Mouse (Mus musculus): ENCODE results near the gene Tlk1. TPM values are rescaled to one million over a fixed set of nuclear protein-coding genes. Genes with fewer than 3 reads are reported as not detected.

Tlk1 gene
- polyA plus RNA-seq, 1 experiment, result 38.2 TPM

DNA sequence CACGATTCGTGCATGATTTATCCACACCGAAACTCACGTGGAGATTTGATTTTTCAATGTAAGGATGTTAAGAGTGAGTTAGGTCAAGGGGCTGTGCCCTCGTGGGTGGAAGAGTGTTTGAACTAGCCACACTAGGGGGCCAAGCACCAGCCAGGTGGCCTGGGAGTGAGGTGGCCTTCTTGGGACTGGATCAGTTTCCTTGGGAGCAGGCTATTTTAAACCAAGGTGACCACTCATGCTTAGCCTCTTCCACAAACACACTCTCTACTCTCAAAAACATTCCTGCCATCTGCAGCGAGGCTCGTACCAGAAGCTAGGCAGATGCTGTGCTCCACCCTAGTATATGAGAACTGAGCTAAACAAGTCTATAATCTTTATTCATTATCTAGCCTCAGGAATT is 27.8 kb upstream of the Tlk1 start:
- no peak for DNase-seq (ENCODE audit: low read depth)

GRCm38 (mm10) chr2:70852796-70853221 is 27.3 kb upstream of the Tlk1 start:
- TF ChIP-seq CTCF (IDR thresholded peaks at IDR 0.05; ENCODE audit: borderline replicate concordance, extremely low read depth, insufficient read depth, insufficient read length), result no peak
- TF ChIP-seq POLR2A (IDR thresholded peaks at IDR 0.05; ENCODE audit: borderline replicate concordance, extremely low read depth, insufficient read depth, insufficient read length, poor library complexity, severe bottlenecking), result no peak
- DNase-seq (ENCODE audit: low read depth), result peak; percentile 65

More for the DNA sequence above, 27.8 kb upstream of the Tlk1 start:
- no peak for TF ChIP-seq POLR2A (IDR thresholded peaks at IDR 0.05; ENCODE audit: borderline replicate concordance, extremely low read depth, insufficient read depth, insufficient read length, poor library complexity, severe bottlenecking)

DNA sequence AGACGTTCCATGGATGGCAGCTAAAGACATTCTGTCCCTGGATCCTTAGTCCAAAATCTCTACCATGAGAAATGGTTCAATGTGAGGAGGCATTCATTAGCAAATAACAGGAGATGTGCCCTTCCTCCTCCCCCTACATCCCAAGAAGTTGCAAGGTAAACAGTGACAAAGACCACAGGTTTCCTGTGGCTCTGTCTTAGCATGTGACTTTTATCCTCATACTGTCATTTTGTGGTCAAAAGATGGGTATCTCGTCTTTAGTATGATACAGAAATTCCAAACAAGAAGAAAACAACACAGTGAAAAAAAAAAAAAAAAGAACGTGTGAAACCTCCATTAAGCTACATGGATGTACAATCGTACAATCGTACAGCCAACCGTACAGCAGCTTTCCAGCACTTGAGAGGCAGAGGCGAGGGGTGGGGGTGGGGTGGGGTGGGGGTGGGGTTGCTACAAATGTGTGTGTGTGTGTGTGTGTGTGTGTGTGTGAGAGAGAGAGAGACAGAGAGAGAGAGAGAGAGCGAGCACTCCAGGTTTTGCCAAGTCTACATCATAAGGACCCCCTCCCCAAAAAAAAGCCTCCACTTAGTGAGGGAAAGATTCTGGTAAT is 26.8 kb upstream of the Tlk1 start:
- peak; percentile 17 for DNase-seq (ENCODE audit: low read depth)
- TF ChIP-seq POLR2A (IDR thresholded peaks at IDR 0.05; ENCODE audit: borderline replicate concordance, extremely low read depth, insufficient read depth, insufficient read length, poor library complexity, severe bottlenecking) (no peak), CTCF (IDR thresholded peaks at IDR 0.05; ENCODE audit: borderline replicate concordance, extremely low read depth, insufficient read depth, insufficient read length) (no peak)

GRCm38 (mm10) chr2:70845871-70846270 is 20.3 kb upstream of the Tlk1 start:
- TF ChIP-seq POLR2A (IDR thresholded peaks at IDR 0.05; ENCODE audit: borderline replicate concordance, extremely low read depth, insufficient read depth, insufficient read length, poor library complexity, severe bottlenecking) (no peak), CTCF (IDR thresholded peaks at IDR 0.05; ENCODE audit: borderline replicate concordance, extremely low read depth, insufficient read depth, insufficient read length) (no peak)
- DNase-seq (ENCODE audit: low read depth), result no peak

DNA sequence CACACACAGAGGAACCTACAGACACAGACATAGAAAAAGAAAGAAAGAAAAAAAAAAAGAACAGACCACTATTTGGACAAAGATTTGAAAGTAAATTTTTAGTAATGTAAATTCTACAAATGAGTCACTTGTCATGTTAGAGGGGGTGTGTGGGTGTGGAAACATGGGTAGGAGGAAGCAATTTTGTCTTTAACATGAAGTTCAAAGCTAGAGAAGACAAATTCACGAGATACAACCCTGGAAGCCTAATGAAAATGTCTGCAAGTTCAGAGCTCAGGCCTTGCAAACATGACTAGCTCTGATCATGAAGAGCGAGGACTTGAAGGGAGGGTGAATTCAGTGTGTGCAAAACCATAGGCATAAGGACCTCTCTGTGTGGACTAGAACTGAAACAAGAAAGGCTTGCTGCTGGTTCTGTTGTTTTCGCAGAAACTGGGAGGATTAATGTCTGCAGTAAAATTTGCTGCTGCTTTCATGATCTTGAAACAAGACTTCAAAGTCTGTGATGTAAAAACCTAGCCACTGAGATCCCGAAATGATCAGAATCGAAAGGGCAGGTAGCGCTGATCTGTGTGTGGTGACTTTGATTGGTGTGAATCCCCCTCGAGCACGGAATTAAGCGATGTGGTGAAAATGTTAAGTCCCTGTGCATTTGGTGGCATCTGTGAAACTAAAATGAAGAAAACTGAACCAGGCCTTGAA is 19.3 kb upstream of the Tlk1 start:
- no peak for DNase-seq (ENCODE audit: low read depth)

GRCm38 (mm10) chr2:70842049-70842618 is 16.6 kb upstream of the Tlk1 start:
- TF ChIP-seq CTCF (IDR thresholded peaks at IDR 0.05; ENCODE audit: borderline replicate concordance, extremely low read depth, insufficient read depth, insufficient read length), result no peak
- no peak for TF ChIP-seq POLR2A (IDR thresholded peaks at IDR 0.05; ENCODE audit: borderline replicate concordance, extremely low read depth, insufficient read depth, insufficient read length, poor library complexity, severe bottlenecking)
- DNase-seq (ENCODE audit: low read depth), result no peak

More for the DNA sequence above, 19.3 kb upstream of the Tlk1 start:
- no peak for TF ChIP-seq CTCF (IDR thresholded peaks at IDR 0.05; ENCODE audit: borderline replicate concordance, extremely low read depth, insufficient read depth, insufficient read length)
- no peak for TF ChIP-seq POLR2A (IDR thresholded peaks at IDR 0.05; ENCODE audit: borderline replicate concordance, extremely low read depth, insufficient read depth, insufficient read length, poor library complexity, severe bottlenecking)

DNA sequence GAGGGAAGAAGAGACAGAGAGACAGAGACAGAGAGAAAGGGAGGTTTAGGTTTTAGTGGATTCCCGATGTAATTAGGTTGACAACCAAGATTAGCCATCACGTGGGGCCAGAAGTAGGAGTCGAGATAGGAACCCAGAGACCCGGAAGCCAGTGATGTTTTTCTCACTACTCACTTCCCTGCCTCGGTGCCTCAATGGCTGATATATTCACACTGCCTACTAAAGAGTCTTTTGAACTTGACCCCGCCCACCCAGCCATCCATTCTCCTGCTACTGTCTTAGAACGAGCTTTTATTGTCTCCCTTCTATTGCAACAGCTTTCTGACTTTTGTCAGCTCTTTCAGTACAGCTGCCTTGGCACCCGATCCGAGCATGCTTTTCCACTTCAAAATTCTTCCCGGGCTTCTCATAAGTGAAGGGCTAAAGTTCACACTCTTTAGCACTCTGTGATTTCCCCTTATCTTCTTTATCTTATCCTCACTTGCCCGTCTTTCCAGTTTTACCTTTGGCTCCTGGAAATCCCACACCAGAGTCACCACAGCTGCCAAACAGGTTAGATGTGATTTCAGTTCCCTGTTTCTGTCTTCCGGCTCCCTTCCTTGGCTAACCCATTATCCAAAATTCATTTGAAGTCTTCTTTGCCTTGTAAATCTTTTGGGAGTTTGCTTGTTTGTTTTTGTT is 13.1 kb upstream of the Tlk1 start:
- TF ChIP-seq CTCF (IDR thresholded peaks at IDR 0.05; ENCODE audit: borderline replicate concordance, extremely low read depth, insufficient read depth, insufficient read length) (no peak), POLR2A (IDR thresholded peaks at IDR 0.05; ENCODE audit: borderline replicate concordance, extremely low read depth, insufficient read depth, insufficient read length, poor library complexity, severe bottlenecking) (no peak)
- no peak for DNase-seq (ENCODE audit: low read depth)

GRCm38 (mm10) chr2:70836306-70836651 is 10.8 kb upstream of the Tlk1 start:
- DNase-seq (ENCODE audit: low read depth), result no peak
- no peak for TF ChIP-seq CTCF (IDR thresholded peaks at IDR 0.05; ENCODE audit: borderline replicate concordance, extremely low read depth, insufficient read depth, insufficient read length)
- TF ChIP-seq POLR2A (IDR thresholded peaks at IDR 0.05; ENCODE audit: borderline replicate concordance, extremely low read depth, insufficient read depth, insufficient read length, poor library complexity, severe bottlenecking), result no peak

DNA sequence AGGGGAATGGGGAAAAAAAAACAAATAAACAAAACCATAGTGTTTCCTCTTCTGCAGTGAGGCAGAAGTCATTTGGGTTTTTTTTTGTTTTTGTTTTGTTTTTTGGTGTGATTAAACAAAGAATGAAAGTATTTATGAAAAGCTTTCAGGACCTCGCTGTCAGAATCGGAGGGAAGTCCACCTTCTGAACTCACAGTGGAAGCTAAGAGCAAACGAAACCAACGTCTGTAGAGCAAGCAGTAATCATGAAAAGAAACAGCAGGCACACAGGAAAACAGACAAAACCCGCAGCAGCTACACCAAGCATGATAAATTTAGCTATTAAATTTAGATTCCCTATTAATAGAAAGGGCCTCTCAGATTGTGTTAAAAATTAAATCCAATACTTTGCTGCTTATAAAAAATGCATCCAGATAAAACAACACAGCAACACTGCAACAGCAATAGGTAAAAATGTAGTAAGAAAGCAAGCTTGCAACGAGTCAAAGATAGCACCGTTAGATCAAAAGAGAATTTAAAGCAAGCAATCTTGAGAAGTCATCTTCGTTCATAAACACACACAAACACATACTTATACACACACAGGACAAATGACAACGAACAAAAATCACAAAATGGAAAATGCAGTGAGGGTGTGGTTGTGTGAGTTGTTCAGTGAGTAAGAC is 10.2 kb upstream of the Tlk1 start:
- DNase-seq (ENCODE audit: low read depth), result no peak
- no peak for TF ChIP-seq CTCF (IDR thresholded peaks at IDR 0.05; ENCODE audit: borderline replicate concordance, extremely low read depth, insufficient read depth, insufficient read length)
- TF ChIP-seq POLR2A (IDR thresholded peaks at IDR 0.05; ENCODE audit: borderline replicate concordance, extremely low read depth, insufficient read depth, insufficient read length, poor library complexity, severe bottlenecking), result no peak

DNA sequence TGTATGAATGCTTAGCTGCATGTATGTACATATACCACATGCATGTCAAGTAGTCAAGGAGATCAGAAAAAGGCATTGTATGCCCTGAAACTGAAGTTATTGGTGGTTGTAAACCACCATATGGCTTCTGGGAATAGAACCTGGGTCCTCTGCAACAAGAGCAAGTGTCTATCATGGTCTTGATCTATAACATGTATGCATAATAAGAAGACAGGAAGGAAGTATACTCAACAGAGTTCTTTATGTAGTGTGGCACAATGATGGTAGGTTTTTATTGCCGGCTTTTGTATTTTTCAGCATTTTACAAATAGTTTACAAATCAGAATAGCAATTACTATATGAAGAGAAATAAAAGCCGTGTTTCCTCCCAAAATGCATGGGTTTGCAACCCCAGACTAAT is 9.7 kb upstream of the Tlk1 start:
- DNase-seq (ENCODE audit: low read depth), result no peak
- TF ChIP-seq CTCF (IDR thresholded peaks at IDR 0.05; ENCODE audit: borderline replicate concordance, extremely low read depth, insufficient read depth, insufficient read length) (no peak), POLR2A (IDR thresholded peaks at IDR 0.05; ENCODE audit: borderline replicate concordance, extremely low read depth, insufficient read depth, insufficient read length, poor library complexity, severe bottlenecking) (no peak)

DNA sequence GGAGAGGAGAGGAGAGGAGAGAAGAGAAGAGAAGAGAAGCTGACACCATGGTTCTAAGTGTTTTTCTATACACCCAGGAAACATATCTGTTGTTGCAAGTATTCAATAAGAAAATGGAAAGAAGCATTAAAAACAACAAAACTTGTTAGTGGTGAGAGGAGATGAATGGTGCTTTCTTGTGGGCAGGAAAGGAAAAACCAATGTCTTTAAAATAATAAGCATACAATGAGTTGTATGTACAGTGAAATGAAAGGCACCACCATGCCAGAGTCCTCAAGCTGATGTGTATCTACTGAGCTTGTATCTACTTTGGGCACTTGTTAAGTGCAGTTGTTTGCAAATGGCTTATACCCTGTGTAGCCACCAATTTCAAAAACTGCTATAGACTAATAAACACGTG is 7.7 kb upstream of the Tlk1 start:
- no peak for DNase-seq (ENCODE audit: low read depth)
- TF ChIP-seq POLR2A (IDR thresholded peaks at IDR 0.05; ENCODE audit: borderline replicate concordance, extremely low read depth, insufficient read depth, insufficient read length, poor library complexity, severe bottlenecking) (no peak), CTCF (IDR thresholded peaks at IDR 0.05; ENCODE audit: borderline replicate concordance, extremely low read depth, insufficient read depth, insufficient read length) (no peak)

All from brain, embryonic 14.5 days (tissue).